ENCODE assay signal across 9 mouse cellular contexts in the genomic region with DNA sequence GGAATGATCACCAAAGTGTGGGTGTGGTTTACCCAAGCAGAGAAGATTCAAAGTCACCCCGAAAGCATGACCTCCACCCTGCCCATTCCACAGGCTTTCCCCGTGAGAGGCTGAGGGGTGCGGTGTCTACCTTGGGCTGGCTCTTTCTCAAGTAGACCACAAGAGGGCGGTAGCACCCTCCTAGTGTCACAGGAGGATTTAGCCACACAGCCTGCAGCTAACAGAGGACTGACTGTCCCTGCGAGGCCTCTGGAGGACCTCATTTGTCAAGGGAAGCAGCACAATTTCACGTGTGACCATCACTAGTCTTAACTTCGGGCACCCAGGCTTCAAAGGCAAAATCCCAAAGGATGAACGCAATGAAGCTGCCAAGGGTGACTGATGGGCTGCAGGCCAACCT. TPM values are rescaled to one million over a fixed set of nuclear protein-coding genes. Genes with fewer than 3 reads are reported as not detected.
DNase-seq lines count a peak whose midpoint lies in the region; ATAC-seq and TF ChIP-seq lines count a peak whose summit lies in the region.
"Had no signal": no experiment of that assay in that cellular context is flagged by ENCODE, and none has a peak within 500 bp of the region (broad histone marks: within the 10 kb centered on the region; RNA-seq: fewer than 3 reads in every experiment).

No protein-coding gene starts in this region.

- H3K36me3 ChIP-seq in heart, embryonic 11.5 days (ENCODE audit: control insufficient read depth, insufficient read depth, low read length) = no peaks in the 10 kb centered on the region
- H3K36me3 ChIP-seq in forebrain, postnatal 0 days (ENCODE audit: insufficient read depth) = no peaks in the 10 kb centered on the region
- no peaks in the 10 kb centered on the region; the same call in 1 of the 2 replicates for H3K36me3 ChIP-seq in hindbrain, embryonic 16.5 days (ENCODE audit: control insufficient read depth, insufficient read depth, low read length)
- H3K36me3 ChIP-seq: limb, embryonic 13.5 days had no signal

- ATAC-seq in heart, embryonic 11.5 days (replicated peaks; ENCODE audit: insufficient number of reproducible peaks, low FRiP score, low TSS enrichment) = no peak; the same call in 1 of the 2 replicates
- peak; percentile 92 for ATAC-seq in forebrain, postnatal 0 days
- peak; percentile 88 for ATAC-seq in hindbrain, embryonic 16.5 days
- ATAC-seq in megakaryocyte progenitor cell, adult 5-6 weeks (replicated peaks; ENCODE audit: poor library complexity) = peak; percentile 97

- peak; percentile 96 for DNase-seq in heart, adult 11 months
- peak; percentile 75 to 78 for DNase-seq in cerebellum, adult 18-20 months
- DNase-seq in forebrain, postnatal 0 days = peak; percentile 80
- DNase-seq in layer of hippocampus, postnatal 36 days = peak; percentile 47 to 60
- DNase-seq in right cerebral cortex, postnatal 14 days = peak; percentile 65

- H3K9ac ChIP-seq in heart, embryonic 11.5 days (ENCODE audit: low read depth, low read length) = no peak overlapping the region
- H3K9ac ChIP-seq in forebrain, postnatal 0 days = no peak overlapping the region
- H3K9ac ChIP-seq in hindbrain, embryonic 16.5 days (ENCODE audit: low read depth, low read length) = no peak overlapping the region
- H3K9ac ChIP-seq: limb, embryonic 13.5 days had no signal

- H3K4me3 ChIP-seq in heart, embryonic 11.5 days (ENCODE audit: low read depth, low read length) = no peak overlapping the region
- H3K4me3 ChIP-seq in forebrain, postnatal 0 days (ENCODE audit: low read depth, low read length) = no peak overlapping the region
- no peak overlapping the region for H3K4me3 ChIP-seq in hindbrain, embryonic 16.5 days (ENCODE audit: low read length)
- H3K4me3 ChIP-seq: limb, embryonic 13.5 days had no signal

- peak; percentile 96 for TF ChIP-seq CTCF in forebrain, postnatal 0 days (IDR thresholded peaks at IDR 0.05; ENCODE audit: low read depth)

- 9% methylated on average over 8 of the region's 8 CpGs for WGBS in heart, embryonic 11.5 days (ENCODE audit: insufficient replicate concordance)
- 14% methylated on average over 8 of the region's 8 CpGs for WGBS in forebrain, postnatal 0 days
- 12% methylated on average over 8 of the region's 8 CpGs for WGBS in hindbrain, embryonic 16.5 days

- H3K9me3 ChIP-seq in heart, embryonic 11.5 days (replicated peaks; ENCODE audit: control insufficient read depth, low read length) = no peaks in the 10 kb centered on the region
- no peaks in the 10 kb centered on the region for H3K9me3 ChIP-seq in forebrain, postnatal 0 days (ENCODE audit: low read length)
- no peaks in the 10 kb centered on the region for H3K9me3 ChIP-seq in hindbrain, embryonic 16.5 days (ENCODE audit: control insufficient read depth, low read length)
- H3K9me3 ChIP-seq: limb, embryonic 13.5 days had no signal

- H3K27me3 ChIP-seq in heart, embryonic 11.5 days (ENCODE audit: control insufficient read depth, insufficient read depth, low read length) = no peaks in the 10 kb centered on the region
- H3K27me3 ChIP-seq in forebrain, postnatal 0 days (ENCODE audit: insufficient read depth, low read length) = no peaks in the 10 kb centered on the region
- H3K27me3 ChIP-seq in hindbrain, embryonic 16.5 days (replicated peaks; ENCODE audit: control insufficient read depth, insufficient read depth, low read length) = no peaks in the 10 kb centered on the region

- peaks cover 11% of the 10 kb centered on the region; the same call in 1 of the 2 replicates for H3K4me1 ChIP-seq in heart, embryonic 11.5 days (ENCODE audit: control insufficient read depth, insufficient read depth, low read length)
- no peaks in the 10 kb centered on the region for H3K4me1 ChIP-seq in forebrain, postnatal 0 days (ENCODE audit: insufficient read depth)
- H3K4me1 ChIP-seq in hindbrain, embryonic 16.5 days (ENCODE audit: control insufficient read depth, insufficient read depth, low read depth, low read length) = no peaks in the 10 kb centered on the region
- H3K4me1 ChIP-seq: limb, embryonic 13.5 days had no signal

- no peak overlapping the region for H3K4me2 ChIP-seq in heart, embryonic 11.5 days
- H3K4me2 ChIP-seq in forebrain, postnatal 0 days (ENCODE audit: low read depth) = no peak overlapping the region
- no peak overlapping the region for H3K4me2 ChIP-seq in hindbrain, embryonic 16.5 days (ENCODE audit: low read length)
- H3K4me2 ChIP-seq: limb, embryonic 13.5 days had no signal

- no peak overlapping the region for H3K27ac ChIP-seq in heart, embryonic 11.5 days (ENCODE audit: low read depth, low read length)
- no peak overlapping the region for H3K27ac ChIP-seq in forebrain, postnatal 0 days (ENCODE audit: low read depth, low read length)
- no peak overlapping the region for H3K27ac ChIP-seq in hindbrain, embryonic 16.5 days (ENCODE audit: low read depth, low read length)
- H3K27ac ChIP-seq: limb, embryonic 13.5 days had no signal

RNA-seq across cellular contexts. Expression of gene Fahd2a, which starts 17.9 kb away (rescaled TPM):
- polyA plus RNA-seq in heart, embryonic 11.5 days (2014; fragmentation: Nextera tagmentation; extraction: Ambion mirVana) = 30.3 and 30.6 TPM in 2 replicates
- 26.3 and 28.8 TPM in 2 replicates for total RNA-seq in forebrain, postnatal 0 days (2014; rRNA removed)
- 27.1 and 27.4 TPM in 2 replicates for polyA plus RNA-seq in forebrain, postnatal 0 days (2015; fragmentation: Nextera tagmentation; extraction: Ambion mirVana)
- polyA plus RNA-seq in hindbrain, embryonic 16.5 days (2015; fragmentation: Nextera tagmentation; extraction: Ambion mirVana) = 31.4 and 32.9 TPM in 2 replicates
- 10 to 100 TPM; 15.8 to 18.9 TPM for total RNA-seq in layer of hippocampus, postnatal 36 days (2021)
- 23.5 and 23.7 TPM in 2 replicates for total RNA-seq in megakaryocyte progenitor cell, adult 5-6 weeks (2015)
- total RNA-seq in megakaryocyte progenitor cell, adult 5-6 weeks (2017) = 5.7 and 6.9 TPM in 2 replicates

RNA-seq across cellular contexts. Expression of gene Gpat2, which starts 37.3 kb away (rescaled TPM):
- polyA plus RNA-seq in heart, embryonic 11.5 days (2014; fragmentation: Nextera tagmentation; extraction: Ambion mirVana) = 0.30 and 0.34 TPM in 2 replicates
- total RNA-seq in forebrain, postnatal 0 days (2014; rRNA removed) = 0.38 TPM in 1 of 2 replicates, not detected in the other
- polyA plus RNA-seq in forebrain, postnatal 0 days (2015; fragmentation: Nextera tagmentation; extraction: Ambion mirVana) = 0.06 and 0.11 TPM in 2 replicates
- 0.25 and 0.28 TPM in 2 replicates for polyA plus RNA-seq in hindbrain, embryonic 16.5 days (2015; fragmentation: Nextera tagmentation; extraction: Ambion mirVana)
- under 1 TPM in 1 of 2 experiments, not detected in 1; 0.20 TPM for total RNA-seq in layer of hippocampus, postnatal 36 days (2021)
- total RNA-seq in megakaryocyte progenitor cell, adult 5-6 weeks (2015) = not detected in 2 replicates
- total RNA-seq in megakaryocyte progenitor cell, adult 5-6 weeks (2017) = 0.12 TPM in 1 of 2 replicates, not detected in the other

RNA-seq across cellular contexts. Expression of gene Kcnip3, which starts 59.6 kb away (rescaled TPM):
- polyA plus RNA-seq in heart, embryonic 11.5 days (2014; fragmentation: Nextera tagmentation; extraction: Ambion mirVana) = 2.0 and 2.3 TPM in 2 replicates
- total RNA-seq in forebrain, postnatal 0 days (2014; rRNA removed) = 27.8 and 31.2 TPM in 2 replicates
- polyA plus RNA-seq in forebrain, postnatal 0 days (2015; fragmentation: Nextera tagmentation; extraction: Ambion mirVana) = 15.8 and 20.1 TPM in 2 replicates
- 15.4 and 20.0 TPM in 2 replicates for polyA plus RNA-seq in hindbrain, embryonic 16.5 days (2015; fragmentation: Nextera tagmentation; extraction: Ambion mirVana)
- total RNA-seq in layer of hippocampus, postnatal 36 days (2021) = 10 to 100 TPM; 59.6 to 61.7 TPM
- 32.3 and 37.5 TPM in 2 replicates for total RNA-seq in megakaryocyte progenitor cell, adult 5-6 weeks (2015)
- total RNA-seq in megakaryocyte progenitor cell, adult 5-6 weeks (2017) = 15.8 and 22.2 TPM in 2 replicates
